Mouse (Mus musculus) heart, adult 18-20 months (tissue): Measurements from ENCODE around the gene Ap1b1. TPM values are rescaled to one million over a fixed set of nuclear protein-coding genes. Genes with fewer than 3 reads are reported as not detected.

Source experiments
- DNase-seq, 2 experiments: peaks; one replicate each; pipeline ENCODE4 v3.0.0; 2021 to 2022; ENCODE audit warnings: mixed read lengths in 1 of 2
- total RNA-seq, 2 experiments: library from RNA; stranded (reverse); gene quantifications; 2 replicates each; pipeline ENCODE4 v1.2.3; 2021

The Ap1b1 gene
- total RNA-seq, 2 experiments from 2014 or later, result 49.7 to 58.1 TPM

GRCm38 (mm10) chr11:4984249-4984648, 2.4 kb upstream of the Ap1b1 start:
- DNase-seq, result peak in 1 of 2 experiments; percentile 48

- no peak for DNase-seq
Observed at GRCm38 (mm10) chr11:4984799-4985198, 1.8 kb upstream of the Ap1b1 start.

GRCm38 (mm10) chr11:4987487-4987852, 846 bp downstream of the Ap1b1 start:
- no peak for DNase-seq

GRCm38 (mm10) chr11:4989187-4989586, 2.6 kb downstream of the Ap1b1 start:
- peak in 1 of 2 experiments; percentile 52 for DNase-seq

GRCm38 (mm10) chr11:4992471-4992870, 5.8 kb downstream of the Ap1b1 start:
- no peak for DNase-seq

- no peak for DNase-seq
Observed at GRCm38 (mm10) chr11:4995676-4996075, 9.1 kb downstream of the Ap1b1 start.

- no peak for DNase-seq
Observed at GRCm38 (mm10) chr11:4996621-4997199, 10.1 kb downstream of the Ap1b1 start.

- no peak for DNase-seq
Observed at GRCm38 (mm10) chr11:4998352-4998751, 11.7 kb downstream of the Ap1b1 start.

GRCm38 (mm10) chr11:4998762-4999161, 12.1 kb downstream of the Ap1b1 start:
- DNase-seq, result no peak

GRCm38 (mm10) chr11:5000241-5000640, 13.6 kb downstream of the Ap1b1 start:
- DNase-seq, result no peak

GRCm38 (mm10) chr11:5002826-5003225, 16.2 kb downstream of the Ap1b1 start:
- DNase-seq, result no peak

GRCm38 (mm10) chr11:5005528-5005927, 18.9 kb downstream of the Ap1b1 start:
- DNase-seq, result no peak

GRCm38 (mm10) chr11:5007186-5007585, 20.6 kb downstream of the Ap1b1 start:
- no peak for DNase-seq

- no peak for DNase-seq
Observed at GRCm38 (mm10) chr11:5008867-5009266, 22.2 kb downstream of the Ap1b1 start.

- no peak for DNase-seq
Observed at GRCm38 (mm10) chr11:5009354-5010074, 22.9 kb downstream of the Ap1b1 start.

GRCm38 (mm10) chr11:5010205-5010604, 23.6 kb downstream of the Ap1b1 start:
- DNase-seq, result no peak

GRCm38 (mm10) chr11:5011480-5011879, 24.9 kb downstream of the Ap1b1 start:
- no peak for DNase-seq

- peak in 1 of 2 experiments; percentile 63 for DNase-seq
Observed at GRCm38 (mm10) chr11:5012213-5012715, 25.6 kb downstream of the Ap1b1 start.

- DNase-seq, result peak; percentile 82 to 83
Observed at GRCm38 (mm10) chr11:5015720-5016119, 29.1 kb downstream of the Ap1b1 start.

- DNase-seq, result no peak
Observed at GRCm38 (mm10) chr11:5016286-5016685, 29.7 kb downstream of the Ap1b1 start.

- DNase-seq, result no peak
Observed at GRCm38 (mm10) chr11:5017506-5017905, 30.9 kb downstream of the Ap1b1 start.

- DNase-seq, result no peak
Observed at GRCm38 (mm10) chr11:5025108-5025507, 38.5 kb downstream of the Ap1b1 start.

GRCm38 (mm10) chr11:5028228-5028627, 41.6 kb downstream of the Ap1b1 start:
- no peak for DNase-seq

- DNase-seq, result no peak
Observed at GRCm38 (mm10) chr11:5032706-5033105, 46.1 kb downstream of the Ap1b1 start.
